Mouse (Mus musculus) lung, postnatal 14 days (tissue): Measurements from ENCODE around the gene Mettl9.
A peak's percentile ranks its signal among the peaks of the same experiment; 100 is the strongest.
"Not testable (repeated sequence)": the region's sequence is repeated elsewhere in the genome, so short reads cannot be mapped to it uniquely, and the experiment has no call there.

ENCODE experiments used
- DNase-seq: peaks from one replicate; pipeline ENCODE4 v3.0.0; 2021

Gene Mettl9

DNA sequence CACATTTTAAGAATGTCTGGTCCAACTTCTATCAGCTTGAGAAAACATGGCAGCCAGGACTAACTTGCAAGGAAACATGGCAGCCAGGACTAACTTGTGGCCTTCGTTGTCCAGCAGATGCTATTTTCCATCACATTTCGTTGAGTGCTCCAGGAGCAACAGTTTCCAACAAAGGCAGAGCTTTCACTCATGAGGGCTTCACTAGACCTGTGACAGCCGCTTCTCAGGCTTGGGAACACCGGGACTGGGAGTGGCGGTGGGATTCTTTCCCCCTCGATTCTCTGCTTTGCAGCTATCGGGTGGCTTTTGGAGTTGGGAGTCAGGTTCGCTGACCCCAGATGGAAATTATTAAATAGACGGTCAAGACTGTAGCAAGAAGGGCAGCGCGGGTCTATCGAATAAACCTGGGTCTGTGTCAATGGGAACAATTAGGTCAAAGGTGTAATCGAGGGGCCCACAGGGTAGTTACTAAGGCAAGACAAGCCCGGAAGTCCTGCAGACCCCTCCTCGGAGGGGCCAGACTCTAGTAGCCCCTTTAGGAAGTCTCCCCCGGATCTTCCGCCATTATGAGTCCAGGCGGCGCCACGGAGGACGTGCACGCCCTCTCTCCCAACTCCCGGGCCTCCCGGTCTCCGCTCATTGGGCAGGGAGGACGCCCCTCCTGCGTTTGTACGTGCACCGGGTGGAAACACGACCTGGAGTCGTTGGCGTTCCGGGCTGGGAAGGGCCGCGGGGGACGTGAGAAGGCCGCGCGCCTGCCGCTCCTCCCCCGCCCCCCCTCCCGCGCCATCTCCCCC, at the start of gene Mettl9:
TSS of gene Mettl9 (plus strand) at position 590 of the 797 bp plus-strand sequence.
- peak; percentile 94 for DNase-seq

DNA sequence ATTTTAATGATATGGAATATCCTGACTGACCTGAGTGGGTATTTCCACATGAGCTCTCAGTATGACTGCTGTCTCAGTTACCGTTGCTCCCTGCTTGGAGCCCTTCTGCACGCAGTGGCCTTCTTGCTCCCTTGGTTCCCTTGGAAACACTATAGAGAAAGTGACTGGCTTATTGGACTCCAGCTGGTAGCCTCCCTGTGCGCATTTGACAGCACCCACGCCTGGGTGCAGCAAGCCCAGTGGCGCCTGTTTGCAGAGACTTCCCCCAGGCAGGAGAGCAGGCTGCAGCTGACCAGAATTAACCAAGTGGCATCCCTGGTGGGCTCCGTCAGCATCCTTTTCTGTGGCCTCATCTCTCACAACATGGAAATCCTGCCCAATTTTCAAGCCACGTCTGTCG, 43.1 kb upstream of the Mettl9 start:
- DNase-seq: no peak

DNA sequence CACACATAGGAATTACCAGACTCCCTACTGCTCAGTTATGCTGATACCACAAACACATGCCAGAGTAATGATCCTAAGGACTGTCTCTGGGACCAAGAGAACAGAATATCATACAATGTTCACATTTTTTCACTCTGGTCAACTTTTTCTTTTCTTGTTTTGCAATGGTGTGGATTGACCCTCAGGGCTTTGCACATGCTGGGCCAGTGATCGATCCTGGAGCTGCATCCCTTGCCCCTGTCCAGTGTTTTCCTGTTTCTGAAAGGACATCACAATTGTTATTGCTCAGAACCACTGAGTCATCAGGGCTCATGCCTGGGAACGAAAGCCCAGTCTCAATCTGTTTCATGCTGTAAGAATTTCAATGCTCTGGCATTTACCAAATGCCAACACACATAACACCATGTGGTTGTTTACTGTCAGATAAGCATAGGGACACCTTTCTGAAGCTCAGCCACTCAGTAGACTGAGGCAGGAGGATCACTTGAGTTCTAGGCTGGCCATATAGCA, 35.2 kb upstream of the Mettl9 start:
- no peak for DNase-seq

DNA sequence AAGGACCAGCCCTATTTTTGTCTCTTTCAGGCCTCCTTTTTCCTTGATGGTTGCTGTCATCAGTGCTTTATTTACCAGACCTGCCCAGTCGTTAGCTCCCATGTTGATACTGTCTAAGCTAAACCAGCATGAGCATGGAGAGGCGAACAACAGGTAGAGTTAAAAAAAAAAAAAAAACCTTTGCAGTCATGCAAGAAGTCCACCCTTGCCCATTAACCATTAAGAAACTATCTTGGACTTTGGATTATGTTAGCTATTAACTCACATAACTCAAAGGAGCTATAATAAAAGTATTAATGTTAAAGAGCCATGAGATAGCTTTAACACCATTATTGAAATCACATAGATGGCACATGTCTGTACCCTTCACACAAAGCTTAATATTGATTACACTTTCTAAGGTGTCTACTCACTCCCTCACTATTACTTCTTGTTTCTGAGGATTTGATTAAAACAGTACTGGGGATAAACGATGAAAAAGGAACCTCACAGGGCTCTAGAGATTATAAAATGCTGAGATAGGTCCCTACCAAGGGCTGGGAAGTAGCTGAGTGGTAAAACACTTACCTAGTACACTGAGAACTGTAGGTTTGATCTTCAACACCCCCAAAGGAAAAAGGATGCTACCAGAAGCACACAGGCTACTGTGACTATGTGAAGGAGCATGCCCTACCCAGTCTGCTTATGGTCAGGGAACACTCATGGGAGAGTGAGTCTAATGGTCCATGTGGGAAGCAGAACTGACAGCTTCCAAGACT, 34.0 kb upstream of the Mettl9 start:
- no peak for DNase-seq

DNA sequence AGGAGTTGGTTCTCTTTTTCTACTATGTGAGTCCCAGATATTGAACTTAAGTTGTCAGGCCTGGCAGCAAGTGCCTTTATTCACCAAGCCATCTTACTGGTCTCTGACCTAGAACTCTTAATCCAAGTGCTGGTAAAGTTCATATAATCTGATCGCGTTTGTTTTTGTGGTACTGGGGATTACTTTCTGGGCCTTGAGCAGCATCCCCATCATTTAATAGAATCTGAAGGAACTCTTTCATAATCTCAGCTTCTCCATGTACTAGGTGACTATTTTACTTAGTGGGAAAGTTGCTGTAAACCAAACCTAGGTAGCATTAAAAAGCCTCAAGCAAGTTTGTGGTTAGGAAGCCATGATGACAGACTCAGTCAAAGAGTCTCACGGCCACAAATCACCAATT, 32.4 kb upstream of the Mettl9 start:
- no peak for DNase-seq

DNA sequence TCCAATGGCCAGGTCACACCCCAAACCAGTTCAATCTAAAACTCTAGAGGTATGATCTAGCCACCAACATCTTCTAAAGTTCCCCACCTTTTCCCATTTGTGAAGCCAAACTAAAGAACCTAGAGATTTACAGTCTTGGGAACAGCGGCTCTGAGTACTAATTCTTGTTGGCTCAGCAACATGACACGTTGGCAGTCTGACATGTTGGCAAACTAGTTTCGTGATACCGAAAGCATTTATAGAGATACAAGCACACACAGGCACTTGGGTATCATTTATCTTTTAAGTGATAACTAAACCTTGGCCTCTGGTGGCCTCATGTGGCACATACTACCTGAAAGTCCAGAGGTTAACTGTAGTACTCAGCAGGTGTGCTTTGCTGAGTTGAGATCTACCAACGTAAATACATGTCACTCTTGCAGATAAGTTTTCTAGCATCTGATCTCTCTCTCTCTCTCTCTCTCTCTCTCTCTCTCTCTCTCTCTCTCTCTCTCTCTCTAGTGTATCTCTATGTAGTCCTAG, 31.8 kb upstream of the Mettl9 start:
- DNase-seq: no peak

DNA sequence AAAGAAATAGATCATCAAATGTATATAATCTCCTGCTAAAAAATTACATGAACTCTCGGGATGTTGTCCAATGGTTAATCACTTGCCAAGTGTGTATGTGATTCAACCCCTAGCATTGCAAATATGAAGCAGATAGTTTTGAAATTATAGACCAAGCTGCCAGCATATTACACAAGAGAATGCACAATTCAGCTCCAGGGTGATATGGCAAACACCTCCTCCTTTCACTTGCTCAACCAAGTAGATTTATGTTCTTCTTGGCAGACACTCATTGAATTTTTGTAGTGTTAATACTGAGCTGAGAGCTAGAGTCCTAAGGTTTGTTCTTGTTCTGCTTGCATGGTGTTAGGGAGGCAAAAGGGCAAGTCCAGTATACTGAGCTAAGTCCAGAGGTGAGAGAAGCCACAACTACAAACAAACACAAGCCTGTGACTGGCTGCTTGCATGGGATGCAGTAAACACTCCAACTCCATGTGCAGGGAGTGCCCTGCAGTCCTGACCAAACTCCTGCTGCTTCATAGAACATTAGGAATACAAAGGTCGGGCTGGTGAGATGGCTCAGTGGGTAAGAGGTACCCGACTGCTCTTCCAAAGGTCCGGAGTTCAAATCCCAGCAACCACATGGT, 30.3 kb upstream of the Mettl9 start:
- no peak for DNase-seq

DNA sequence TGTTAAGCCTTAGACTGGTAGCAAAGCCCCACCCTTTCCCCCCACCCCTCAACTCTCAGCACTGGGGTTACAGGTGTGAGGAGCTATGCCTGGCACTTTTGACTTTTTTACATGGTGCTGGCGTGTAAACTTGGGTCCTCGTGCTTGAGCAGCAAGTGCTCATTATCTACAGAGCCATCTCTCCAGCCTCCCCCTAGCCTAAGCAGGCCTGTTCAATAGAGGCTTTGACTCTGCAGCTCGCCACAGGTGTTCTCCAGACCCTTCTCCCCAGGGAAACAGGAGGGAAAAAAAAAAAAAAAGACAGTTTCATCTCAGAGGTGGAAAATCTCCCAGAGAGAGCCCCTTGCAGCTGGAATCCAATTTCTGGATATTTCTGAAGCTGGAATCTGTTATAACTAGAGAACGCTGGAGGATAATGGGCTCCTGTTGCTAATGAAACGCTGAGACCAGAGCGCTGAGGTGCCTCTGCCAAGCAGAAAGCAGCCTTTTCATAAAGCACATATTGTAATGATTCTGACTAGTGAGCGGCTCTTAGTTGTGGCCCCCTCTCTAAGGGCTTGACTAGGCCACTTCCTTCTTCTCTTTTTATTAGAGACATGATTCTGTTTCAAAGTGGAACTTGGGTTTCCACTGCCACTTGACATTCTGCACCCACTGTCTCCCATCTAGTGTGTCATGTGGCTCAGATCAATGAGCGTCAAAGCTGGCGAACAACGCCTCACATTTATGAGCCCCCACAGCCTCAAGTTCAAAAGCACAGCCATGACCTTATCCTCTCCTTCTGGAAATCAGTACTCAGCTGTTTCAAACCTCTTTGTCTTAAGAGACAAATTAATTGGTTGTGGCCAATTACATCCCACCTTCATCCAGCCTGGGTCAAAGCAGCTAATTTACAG, 22.2 kb upstream of the Mettl9 start:
- no peak for DNase-seq

DNA sequence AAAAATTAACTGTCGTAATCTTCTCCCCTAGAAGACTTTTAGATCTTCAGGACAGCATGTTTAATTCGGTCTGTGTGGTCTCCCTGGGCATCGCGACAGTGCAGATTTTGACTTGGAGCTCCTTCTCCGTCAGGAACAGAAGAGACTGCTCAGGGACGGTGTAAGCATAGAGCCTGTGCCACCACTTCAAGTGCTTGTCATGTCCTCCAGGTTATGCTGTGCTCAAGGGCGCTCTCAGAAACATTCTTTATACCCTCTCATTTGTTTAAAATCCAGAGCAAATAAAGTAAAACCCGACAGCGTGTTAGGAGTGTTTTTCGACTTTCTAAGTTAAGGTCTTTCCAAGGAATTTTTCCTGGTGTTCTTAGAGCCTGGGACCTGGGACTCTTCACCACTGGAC, 19.8 kb upstream of the Mettl9 start:
- no peak for DNase-seq

DNA sequence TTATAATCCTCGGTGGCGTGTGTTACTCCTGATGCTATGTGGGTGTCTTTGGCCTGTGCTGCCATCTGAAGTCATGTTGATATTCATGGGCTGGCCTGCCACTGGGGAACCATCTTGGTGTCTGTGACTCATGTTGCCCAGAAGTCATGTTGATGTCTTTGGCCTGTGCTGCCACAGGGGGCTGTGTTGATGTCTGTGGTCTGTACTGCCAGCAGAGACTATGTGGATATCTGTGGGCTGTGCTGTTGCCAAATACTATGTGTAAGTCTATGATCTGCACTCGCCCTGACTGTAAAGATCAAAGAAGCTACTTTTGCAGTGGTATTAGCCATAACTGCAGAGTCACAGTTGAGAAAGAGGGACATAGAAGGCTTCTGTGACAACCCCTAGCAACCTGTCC, 15.5 kb upstream of the Mettl9 start:
- no peak for DNase-seq

DNA sequence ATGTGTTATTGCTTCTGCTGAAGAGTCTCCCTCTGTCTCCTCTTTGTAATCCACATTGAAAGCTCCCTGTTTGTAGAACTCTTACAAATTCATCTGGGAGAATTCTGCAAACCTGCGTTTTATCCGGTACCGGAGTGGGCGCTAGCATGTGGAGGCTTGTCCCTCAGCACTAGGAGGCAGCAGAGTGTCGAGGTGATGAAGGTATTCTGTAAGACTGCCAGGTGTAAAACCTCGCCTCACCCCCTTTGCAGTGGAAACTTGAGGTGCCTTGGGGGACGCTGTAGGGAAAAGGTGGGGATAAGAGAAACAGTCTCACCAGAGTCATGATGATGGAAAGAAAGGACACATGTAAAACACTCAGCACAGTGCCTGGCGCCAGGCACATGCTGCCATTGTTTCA, 14.0 kb upstream of the Mettl9 start:
- peak; percentile 31 for DNase-seq

DNA sequence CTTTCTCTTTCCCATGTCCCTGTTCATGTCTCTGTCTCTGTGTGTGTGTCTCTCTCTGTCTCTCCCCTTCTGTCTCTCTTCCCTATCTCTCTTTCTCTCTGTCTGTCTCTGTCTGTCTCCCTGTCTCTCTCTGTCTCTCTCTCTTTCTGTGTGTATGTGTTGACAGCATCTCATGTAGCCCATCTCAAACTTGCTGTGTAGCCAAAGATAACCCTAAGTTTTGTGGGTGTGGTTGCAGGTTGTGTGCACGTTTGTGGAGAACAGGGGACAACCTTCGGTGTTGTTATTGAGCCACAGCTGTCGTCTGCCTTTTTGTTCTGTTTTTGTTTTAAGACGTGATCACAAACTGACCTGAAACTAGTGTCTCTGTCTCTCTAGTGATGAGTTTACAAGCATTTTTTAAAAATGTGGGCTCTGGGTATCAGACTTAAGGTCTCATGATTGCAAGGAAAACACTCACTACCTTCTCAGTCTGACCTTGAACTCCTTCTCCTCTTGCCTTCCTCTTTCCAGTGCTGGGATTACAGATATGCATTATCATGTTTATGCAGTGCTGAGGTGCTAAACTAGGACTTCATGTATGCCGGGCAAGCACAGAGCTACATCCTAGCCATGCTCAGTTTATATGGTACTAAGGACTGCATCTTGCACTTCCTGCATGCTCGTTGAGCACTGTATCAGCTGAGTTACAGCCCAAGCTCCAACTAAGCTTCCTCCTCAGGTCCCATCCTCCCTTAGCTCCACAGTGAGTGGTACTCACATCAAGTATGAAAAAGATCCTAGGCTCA, 8.8 kb upstream of the Mettl9 start:
- no peak for DNase-seq

DNA sequence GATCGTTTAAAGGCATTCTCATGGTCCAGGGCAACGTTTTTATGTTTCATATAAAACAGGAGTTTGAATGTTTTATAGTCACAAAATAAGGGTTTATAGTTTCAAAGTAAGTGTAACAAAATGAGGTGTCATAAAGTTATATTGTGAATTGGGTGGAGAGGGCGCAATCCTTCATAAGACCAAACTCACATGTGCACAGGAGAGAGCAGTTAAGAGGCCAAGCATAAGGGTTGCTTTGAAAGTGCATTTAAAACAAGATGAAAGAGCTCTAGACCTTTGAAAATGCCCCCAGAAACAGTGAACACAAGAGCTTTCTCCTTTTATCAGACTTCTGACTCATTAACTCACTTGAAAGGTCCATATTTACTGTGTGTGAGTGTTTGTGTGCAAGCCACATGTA, 7.9 kb upstream of the Mettl9 start:
- DNase-seq: no peak

DNA sequence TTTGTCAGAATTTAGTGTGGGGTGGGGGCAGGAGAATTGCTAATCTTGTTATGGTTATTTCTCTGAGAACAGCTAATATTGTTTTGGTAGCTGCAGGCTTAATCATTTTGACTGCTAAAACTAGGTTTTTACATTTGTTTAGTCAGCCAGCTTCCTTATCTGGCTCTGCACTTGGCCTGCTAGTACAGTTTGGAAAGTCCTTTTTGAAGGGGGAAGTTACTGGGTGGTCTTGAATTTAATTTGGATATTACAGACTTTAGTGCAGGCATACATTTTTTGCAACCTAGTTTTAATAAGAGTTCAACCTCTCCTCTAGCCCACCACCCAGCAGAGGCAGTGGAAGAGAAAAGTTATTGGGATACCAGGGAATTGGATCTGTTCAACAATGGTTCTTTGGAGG, 4.3 kb upstream of the Mettl9 start:
- DNase-seq: not testable (repeated sequence)

DNA sequence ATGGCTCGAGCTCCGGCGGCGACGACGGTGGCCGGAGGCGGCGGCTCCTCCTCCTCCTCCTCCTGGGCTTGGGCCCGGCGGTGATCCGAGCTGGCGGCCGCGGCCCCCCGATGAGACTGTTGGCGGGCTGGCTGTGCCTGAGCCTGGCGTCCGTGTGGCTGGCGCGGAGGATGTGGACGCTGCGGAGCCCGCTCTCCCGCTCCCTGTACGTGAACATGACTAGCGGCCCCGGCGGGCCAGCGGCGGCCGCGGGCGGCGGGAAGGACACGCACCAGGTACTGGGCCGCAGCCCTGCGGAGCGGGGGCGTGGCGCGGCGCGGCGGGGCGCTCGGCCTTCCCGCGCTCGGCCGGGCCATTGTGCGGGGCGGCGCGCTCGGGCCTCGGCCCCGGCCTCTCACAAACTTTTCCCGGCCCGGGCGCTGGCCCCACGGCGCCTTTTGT, 476 bp downstream of the Mettl9 start:
- DNase-seq: no peak

DNA sequence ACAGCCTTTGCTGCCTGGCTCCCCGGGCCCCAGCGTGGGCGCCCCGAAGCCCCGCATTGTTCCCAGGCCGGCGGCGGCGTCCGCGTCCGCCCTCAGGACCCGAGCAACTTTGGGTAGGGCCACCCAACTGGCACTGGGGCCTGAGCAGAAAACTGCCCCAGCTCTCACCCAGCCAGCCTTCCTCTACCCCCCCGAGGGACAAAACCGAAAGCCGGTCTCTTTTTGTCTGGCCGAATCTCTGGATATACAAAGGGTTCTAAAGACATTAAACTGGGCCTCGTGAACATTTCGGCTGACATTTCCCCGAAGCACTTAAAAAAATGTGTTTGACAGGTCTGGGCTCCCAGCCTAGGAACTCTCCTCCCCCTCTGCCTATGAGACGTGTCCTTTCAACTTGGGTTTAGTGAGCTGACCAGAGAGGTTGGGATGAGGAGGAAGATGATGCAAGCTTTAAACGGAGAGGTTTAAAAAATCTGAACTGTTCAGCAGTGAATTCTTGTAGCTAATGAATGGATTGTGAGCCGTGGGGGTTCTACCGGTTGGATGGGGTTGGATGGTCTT, 996 bp downstream of the Mettl9 start:
- peak; percentile 28 for DNase-seq

DNA sequence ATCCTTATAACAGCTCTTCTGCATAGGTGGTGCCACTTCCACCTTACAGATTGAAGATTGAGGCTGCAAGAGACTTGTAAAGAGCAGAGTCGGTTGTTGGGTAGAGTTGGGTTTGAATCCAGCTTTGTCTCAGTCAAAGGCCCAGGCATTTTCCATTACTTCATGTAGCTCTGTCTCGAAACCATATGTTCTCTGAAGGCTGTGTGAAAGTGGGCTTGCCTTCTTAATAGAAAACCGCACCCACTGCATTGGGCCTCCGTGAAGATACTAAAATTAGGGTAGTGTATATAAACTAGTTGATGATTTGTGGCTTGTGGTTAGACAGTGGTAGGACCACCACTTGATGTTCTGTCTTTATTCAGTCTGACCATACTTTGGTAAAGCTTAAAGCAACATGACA, 6.3 kb downstream of the Mettl9 start:
- DNase-seq: no peak

DNA sequence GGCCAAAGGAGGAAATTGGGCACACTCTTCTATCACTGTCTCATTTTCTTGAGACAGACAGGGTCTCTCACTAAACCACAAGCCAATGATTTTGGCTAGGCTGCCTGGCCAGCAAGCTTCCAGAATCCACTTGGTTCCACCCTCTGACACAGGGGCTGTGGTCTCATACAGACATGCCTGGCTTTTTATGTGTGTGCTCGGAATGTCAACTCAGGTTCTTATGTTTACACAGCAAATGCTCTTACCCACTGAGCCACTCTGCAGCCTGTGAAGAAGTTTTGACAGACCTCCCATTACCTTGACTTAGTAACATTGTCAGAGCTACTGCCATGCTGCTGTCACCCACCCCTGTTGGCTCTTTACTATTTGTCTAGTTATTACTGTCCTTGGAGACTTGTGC, 7.7 kb downstream of the Mettl9 start:
- no peak for DNase-seq

DNA sequence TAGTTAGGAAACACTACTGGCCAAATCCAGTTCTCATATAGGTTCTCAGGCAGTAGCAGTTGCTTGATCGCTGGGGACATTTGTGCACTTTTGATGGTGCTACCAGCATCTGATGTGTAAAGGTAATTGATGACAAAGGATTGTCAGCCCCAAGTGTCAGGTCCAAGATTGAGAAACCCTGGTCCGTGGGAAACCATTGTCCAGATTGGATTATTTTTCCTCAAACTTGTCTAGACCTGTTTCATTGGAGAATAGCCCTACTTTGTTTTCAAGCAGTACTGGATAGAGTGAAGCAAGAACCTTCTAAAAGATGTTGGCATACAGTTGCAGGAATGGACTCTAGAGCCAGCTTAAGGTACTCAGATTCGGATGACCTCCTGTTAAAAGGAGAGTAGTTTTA, 8.8 kb downstream of the Mettl9 start:
- no peak for DNase-seq

DNA sequence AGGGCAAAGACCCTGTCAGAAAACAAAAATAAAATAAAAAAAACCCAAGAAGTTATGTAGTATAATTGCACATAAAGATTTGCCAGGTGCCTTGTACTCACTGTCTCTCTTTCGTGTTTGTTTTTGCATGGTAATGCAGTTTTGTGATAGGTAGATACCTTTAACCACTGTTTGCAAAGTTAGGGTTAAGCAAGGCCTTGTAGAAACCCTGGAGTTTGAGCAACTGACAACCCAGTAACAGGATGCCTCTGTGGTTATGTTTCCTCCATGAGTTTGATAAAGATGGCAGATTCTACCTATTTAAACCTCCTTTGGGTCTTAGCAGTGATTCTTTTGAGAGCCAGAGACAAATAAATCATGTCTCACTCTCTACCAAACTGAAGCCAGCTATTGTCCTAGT, 9.3 kb downstream of the Mettl9 start:
- no peak for DNase-seq

DNA sequence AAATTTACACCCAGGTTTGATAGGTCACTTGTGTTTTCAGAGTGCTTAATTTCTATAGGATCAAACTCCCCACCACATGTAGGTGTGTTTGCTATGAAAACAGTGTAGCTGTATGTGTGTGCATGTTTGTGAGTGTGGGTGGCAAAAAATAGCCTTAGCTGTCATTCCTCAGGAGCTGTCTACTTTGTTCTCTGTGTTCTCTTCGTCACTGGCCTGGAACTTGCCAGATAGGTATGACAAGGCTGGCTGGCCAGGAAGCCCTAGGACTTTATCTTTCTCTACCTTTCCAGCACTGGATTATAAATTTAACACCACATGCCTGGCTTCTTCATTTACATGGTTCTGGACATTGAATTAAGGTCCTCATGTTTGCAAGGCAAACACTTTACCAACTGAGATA, 10.0 kb downstream of the Mettl9 start:
- no peak for DNase-seq
